ENCODE assay signal across 8 mouse cellular contexts in genomic region chr11:21238279-21239020, GRCm38 (mm10). TPM values are rescaled to one million over a fixed set of nuclear protein-coding genes. Genes with fewer than 3 reads are reported as not detected.
DNase-seq lines count a peak whose midpoint lies in the region; ATAC-seq and TF ChIP-seq lines count a peak whose summit lies in the region.

No protein-coding gene starts in this region.

- DNase-seq in left cerebral cortex, postnatal 14 days (ENCODE audit: low spot score in 2 of 2), result peak; percentile 18 to 35
- no peak for DNase-seq in left cerebral cortex, adult 9 months (ENCODE audit: low spot score in 2 of 2)
- peak; percentile 77 for DNase-seq in brain, embryonic 14.5 days (ENCODE audit: low read depth)
- peak; percentile 73 for DNase-seq in lung, embryonic 14.5 days
- DNase-seq in urinary bladder, postnatal 36 days (ENCODE audit: low spot score in 2 of 2), result peak; percentile 17 to 39

- peak; percentile 90 for TF ChIP-seq POLR2A in brain, embryonic 14.5 days (IDR thresholded peaks at IDR 0.05; ENCODE audit: borderline replicate concordance, extremely low read depth, insufficient read depth, insufficient read length, poor library complexity, severe bottlenecking)
- peak; percentile 63; the same call in 1 of the 2 replicates for TF ChIP-seq POLR2A in olfactory bulb, adult 2 months (IDR thresholded peaks at IDR 0.05; ENCODE audit: insufficient read depth, low read depth, low read length)

- under 1% methylated on average over 58 of the region's 65 CpGs for WGBS in forebrain, embryonic 15.5 days
- WGBS in lung, embryonic 14.5 days, result under 1% methylated on average over 52 of the region's 65 CpGs
- WGBS in olfactory bulb, adult 2 months, result 3% methylated on average over 65 of the region's 65 CpGs

- peak; percentile 94 for ATAC-seq in forebrain, embryonic 15.5 days (replicated peaks)
- ATAC-seq in inflammation-experienced regulatory T-cells, adult 6 months, result peak; percentile 27
- ATAC-seq in lung, embryonic 14.5 days (ENCODE audit: insufficient read depth), result peak; percentile 81

- H3K9ac ChIP-seq in forebrain, embryonic 15.5 days (replicated peaks), result peak overlapping the region; percentile 91
- peak overlapping the region; percentile 98 for H3K9ac ChIP-seq in lung, embryonic 14.5 days

- intact Hi-C loops in left cerebral cortex, postnatal 14 days (cut with DNase I), result no loop called here

- peak overlapping the region; percentile 94 for H3K27ac ChIP-seq in forebrain, embryonic 15.5 days (replicated peaks)
- H3K27ac ChIP-seq in lung, embryonic 14.5 days (ENCODE audit: low read depth), result peak overlapping the region; percentile 97
- H3K27ac ChIP-seq in olfactory bulb, adult 2 months (ENCODE audit: insufficient read depth, low read depth, low read length), result peak overlapping the region; percentile 92

- no peaks in the 10 kb centered on the region for H3K9me3 ChIP-seq in forebrain, embryonic 15.5 days
- no peaks in the 10 kb centered on the region for H3K9me3 ChIP-seq in lung, embryonic 14.5 days (ENCODE audit: low read depth, low read length)

- peak overlapping the region; percentile 84 for H3K4me3 ChIP-seq in forebrain, embryonic 15.5 days
- H3K4me3 ChIP-seq in lung, embryonic 14.5 days (ENCODE audit: low read depth, low read length), result peak overlapping the region; percentile 93
- H3K4me3 ChIP-seq in olfactory bulb, adult 2 months (ENCODE audit: insufficient read depth, low read depth, low read length), result peak overlapping the region; percentile 97

- no peak for TF ChIP-seq CTCF in brain, embryonic 14.5 days (IDR thresholded peaks at IDR 0.05; ENCODE audit: borderline replicate concordance, extremely low read depth, insufficient read depth, insufficient read length)
- 0 out of 2 replicates have a peak, but pooled peaks have one; percentile 8 for TF ChIP-seq CTCF in lung, embryonic 14.5 days (IDR thresholded peaks at IDR 0.05; ENCODE audit: low read depth)
- TF ChIP-seq CTCF in olfactory bulb, adult 2 months (IDR thresholded peaks at IDR 0.05; ENCODE audit: insufficient read depth, low read depth, low read length), result no peak

- no peaks in the 10 kb centered on the region for H3K27me3 ChIP-seq in forebrain, embryonic 15.5 days
- no peaks in the 10 kb centered on the region for H3K27me3 ChIP-seq in lung, embryonic 14.5 days (ENCODE audit: insufficient read depth, low read length)

- H3K4me1 ChIP-seq in forebrain, embryonic 15.5 days, result peaks cover 18% of the 10 kb centered on the region
- peaks cover 5% of the 10 kb centered on the region for H3K4me1 ChIP-seq in lung, embryonic 14.5 days (ENCODE audit: insufficient read depth)
- H3K4me1 ChIP-seq in olfactory bulb, adult 2 months (ENCODE audit: control insufficient read depth, insufficient read depth, low read length), result no peaks in the 10 kb centered on the region

- peak overlapping the region; percentile 64 for H3K4me2 ChIP-seq in forebrain, embryonic 15.5 days (replicated peaks)
- H3K4me2 ChIP-seq in lung, embryonic 14.5 days, result peak overlapping the region; percentile 75

- no peaks in the 10 kb centered on the region for H3K36me3 ChIP-seq in forebrain, embryonic 15.5 days
- H3K36me3 ChIP-seq in lung, embryonic 14.5 days (ENCODE audit: insufficient read depth), result no peaks in the 10 kb centered on the region

RNA-seq across cellular contexts. Expression of gene Vps54, which starts 0.6 kb away (rescaled TPM):
- 10 to 100 TPM; 27.0 to 27.4 TPM for total RNA-seq in left cerebral cortex, postnatal 14 days (2021)
- 24.3 and 27.2 TPM in 2 replicates for polyA plus RNA-seq in brain, embryonic 14.5 days (2012; rRNA removed)
- 10.1 and 11.0 TPM in 2 replicates for polyA plus RNA-seq in forebrain, embryonic 15.5 days (2015; fragmentation: Nextera tagmentation; extraction: Ambion mirVana)
- 10 to 100 TPM; 79.9 to 99.7 (median 94.7) TPM for polyA plus RNA-seq in inflammation-experienced regulatory T-cells, adult 6 months (2017; shearing (Covaris generic))
- polyA plus RNA-seq in lung, embryonic 14.5 days (2014; fragmentation: Nextera tagmentation; extraction: Ambion mirVana), result 15.9 and 17.9 TPM in 2 replicates
- not detected in 2 replicates for polyA plus RNA-seq in olfactory bulb, adult 2 months (2012; ENCODE audit: insufficient read depth, insufficient read length, low replicate concordance, missing spikeins)

Comparison
In these comparisons a context has a peak if more than half of its experiments do, and no peak if none do; other contexts are left out.
1. DNase-seq: peak in left cerebral cortex, postnatal 14 days (2 of 2), brain, embryonic 14.5 days (single experiment), lung, embryonic 14.5 days (single experiment) and urinary bladder, postnatal 36 days (2 of 2); none in left cerebral cortex, adult 9 months (0 of 2).
2. ATAC-seq: peak in every context shown above with its lines; median percentile 94 in forebrain, embryonic 15.5 days; 81 in lung, embryonic 14.5 days; 27 in inflammation-experienced regulatory T-cells, adult 6 months.
3. Peak in every context shown above with its lines, with median percentiles within 50 percentile points of each other: H3K27ac ChIP-seq and H3K4me3 ChIP-seq.